Mouse (Mus musculus) right cerebral cortex, postnatal 14 days (tissue): ENCODE data around the gene Fuom.
A peak's percentile ranks its signal among the peaks of the same experiment; 100 is the strongest.

Source experiments
- DNase-seq: peaks from one replicate; pipeline ENCODE4 v3.0.0; 2022

Fuom gene

DNA sequence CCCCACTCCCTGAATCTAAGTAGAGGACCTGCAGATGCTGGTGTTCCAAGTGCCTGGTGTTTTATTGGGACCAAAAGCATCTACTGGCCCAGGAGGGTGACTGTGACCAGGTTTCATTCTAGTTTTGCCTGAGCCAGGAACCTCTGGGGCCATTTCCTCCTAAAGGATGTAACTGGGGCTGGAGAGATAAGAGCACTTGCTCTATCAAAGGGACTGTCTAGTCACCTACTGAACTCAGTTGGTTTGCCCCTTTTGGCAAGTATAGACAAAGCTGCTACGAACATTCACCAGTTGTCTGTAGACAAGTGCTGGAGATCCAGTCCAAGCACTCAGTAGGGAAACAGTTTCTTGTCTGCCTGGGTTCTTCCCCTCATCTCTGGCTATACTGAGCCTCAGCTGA is 3.8 kb downstream of the Fuom start:
- no peak for DNase-seq

DNA sequence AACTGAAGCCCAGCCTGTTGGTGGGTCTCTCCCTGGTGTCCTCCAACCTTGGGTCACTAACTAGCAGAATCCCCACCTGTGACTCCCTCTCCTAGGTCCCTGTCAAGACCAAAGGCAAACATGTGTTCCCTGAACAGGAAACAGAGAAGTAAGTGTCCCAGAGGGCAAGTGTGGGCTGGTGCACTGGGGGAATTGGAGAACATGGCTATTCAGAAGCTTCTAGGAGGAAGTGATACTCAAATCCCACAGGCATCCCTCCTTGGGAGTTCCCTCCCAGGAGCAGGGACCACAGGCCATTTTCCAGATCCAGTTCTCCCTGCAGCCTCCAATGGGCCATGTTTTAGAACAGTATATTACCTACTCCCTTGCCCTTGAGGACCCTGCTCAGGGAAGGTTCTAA is 6.2 kb downstream of the Fuom start:
- no peak for DNase-seq

DNA sequence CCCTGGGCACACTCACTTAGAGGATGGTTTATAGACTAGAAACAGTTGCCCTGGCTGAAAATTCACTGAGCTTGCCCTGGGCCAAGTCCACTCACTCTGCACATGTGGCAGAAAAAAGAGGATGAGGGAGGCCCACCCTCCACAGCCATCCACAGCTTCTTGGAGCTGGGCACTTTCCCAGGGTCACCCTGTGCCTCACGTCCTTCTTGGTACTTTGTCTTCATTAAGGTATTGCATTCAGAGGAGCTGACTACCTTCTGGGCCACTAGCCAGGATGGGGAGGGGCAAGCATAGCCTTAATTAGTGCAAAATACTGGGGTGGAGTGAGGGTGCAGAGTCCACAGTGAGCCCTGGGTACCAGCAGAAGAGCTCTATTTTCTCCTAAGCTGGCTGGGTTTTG is 6.7 kb downstream of the Fuom start:
- no peak for DNase-seq

DNA sequence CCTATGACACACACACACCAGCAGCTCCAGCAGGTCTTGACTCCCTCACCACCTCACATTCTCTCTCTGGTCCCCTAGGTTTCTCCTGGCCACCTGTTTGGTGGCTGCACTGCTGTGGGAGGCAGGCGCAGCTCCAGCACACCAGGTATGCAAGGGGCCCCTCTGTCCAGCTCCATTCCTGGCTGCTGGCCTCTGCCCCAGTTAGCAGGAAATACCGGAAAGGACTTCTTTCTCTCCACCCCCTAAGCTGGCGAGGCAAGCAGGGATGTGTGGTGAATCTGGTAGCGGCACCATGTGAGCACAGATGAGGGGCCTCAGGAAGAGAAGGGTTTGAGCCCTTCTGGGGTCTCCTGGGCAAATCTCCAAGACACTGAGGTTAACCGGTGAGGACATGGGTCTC is 7.3 kb downstream of the Fuom start:
- DNase-seq = no peak

DNA sequence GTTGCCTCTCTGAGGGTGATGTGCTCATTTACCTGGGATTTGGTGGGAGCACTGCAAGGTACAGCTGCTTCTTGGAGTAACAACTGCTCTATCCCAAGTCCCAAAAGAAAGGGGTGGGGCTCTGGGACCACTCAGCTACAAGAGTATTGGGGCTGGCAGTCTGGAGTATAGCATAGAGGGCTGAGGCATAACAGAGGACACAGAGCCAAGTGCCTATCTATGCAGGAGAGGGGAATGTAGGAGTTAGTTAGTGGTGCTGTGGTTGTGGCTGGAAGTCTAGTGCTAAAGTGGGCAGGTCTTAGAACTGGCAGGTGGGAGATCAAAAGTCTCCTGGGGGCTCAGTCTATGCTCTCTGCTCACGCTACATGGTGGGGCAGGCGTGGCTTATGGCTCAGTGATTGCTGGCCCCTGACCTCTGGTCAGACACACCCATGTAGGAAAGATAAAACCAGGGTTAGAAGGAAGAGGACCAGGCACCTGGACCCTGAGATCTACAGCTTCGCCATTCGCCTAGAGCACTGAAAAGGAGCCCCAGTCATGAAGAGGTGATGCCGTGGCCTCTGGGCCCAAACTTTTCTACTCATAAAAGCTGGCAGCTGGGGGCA is 9.2 kb downstream of the Fuom start, which contains the start of gene Prap1:
Prap1 (plus strand) TSS at position 472 of the 605 bp plus-strand sequence.
- no peak for DNase-seq

DNA sequence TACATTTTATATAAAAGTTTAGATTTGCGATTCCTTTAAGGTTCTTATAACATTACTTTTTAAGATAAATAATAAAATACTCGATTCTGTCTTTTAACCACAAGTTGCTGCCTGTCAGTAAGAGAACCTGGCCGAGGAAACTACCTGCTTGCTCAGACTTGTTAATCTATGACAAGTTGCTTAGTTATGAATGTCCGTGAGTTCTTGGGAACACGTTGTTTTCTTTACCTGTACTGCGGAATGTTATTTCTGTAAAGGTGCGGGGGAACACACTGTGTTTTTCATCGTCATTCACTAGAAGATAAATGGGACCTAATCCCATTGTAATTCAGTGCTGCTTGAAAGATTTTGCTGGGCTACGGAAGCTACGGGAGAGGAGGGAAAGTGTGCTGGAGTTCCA is 11.6 kb downstream of the Fuom start:
- DNase-seq = no peak

DNA sequence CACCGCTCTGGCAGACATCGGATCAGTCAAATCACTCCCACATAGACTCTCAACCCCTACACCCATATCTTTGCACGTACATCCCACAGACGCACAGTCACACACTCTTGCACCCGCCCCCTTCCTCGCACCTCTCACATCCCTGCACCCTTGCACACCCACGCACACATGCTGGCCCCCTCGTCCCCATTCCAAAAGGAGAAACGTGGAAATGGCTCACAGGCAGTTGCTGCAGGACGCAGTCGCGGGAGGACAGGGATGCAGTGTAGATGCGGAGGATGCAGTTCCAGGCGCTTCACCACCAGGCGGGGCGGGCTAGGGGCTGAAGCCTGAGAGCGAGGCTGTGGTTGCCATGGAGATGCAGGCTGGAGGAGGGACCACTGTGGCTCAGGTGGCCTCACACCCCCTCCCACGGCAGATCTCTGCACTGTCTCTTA is 20.0 kb downstream of the Fuom start, which contains the start of gene Caly:
Caly (minus strand) TSS at position 307 of the 437 bp plus-strand sequence.
- peak; percentile 92 for DNase-seq

DNA sequence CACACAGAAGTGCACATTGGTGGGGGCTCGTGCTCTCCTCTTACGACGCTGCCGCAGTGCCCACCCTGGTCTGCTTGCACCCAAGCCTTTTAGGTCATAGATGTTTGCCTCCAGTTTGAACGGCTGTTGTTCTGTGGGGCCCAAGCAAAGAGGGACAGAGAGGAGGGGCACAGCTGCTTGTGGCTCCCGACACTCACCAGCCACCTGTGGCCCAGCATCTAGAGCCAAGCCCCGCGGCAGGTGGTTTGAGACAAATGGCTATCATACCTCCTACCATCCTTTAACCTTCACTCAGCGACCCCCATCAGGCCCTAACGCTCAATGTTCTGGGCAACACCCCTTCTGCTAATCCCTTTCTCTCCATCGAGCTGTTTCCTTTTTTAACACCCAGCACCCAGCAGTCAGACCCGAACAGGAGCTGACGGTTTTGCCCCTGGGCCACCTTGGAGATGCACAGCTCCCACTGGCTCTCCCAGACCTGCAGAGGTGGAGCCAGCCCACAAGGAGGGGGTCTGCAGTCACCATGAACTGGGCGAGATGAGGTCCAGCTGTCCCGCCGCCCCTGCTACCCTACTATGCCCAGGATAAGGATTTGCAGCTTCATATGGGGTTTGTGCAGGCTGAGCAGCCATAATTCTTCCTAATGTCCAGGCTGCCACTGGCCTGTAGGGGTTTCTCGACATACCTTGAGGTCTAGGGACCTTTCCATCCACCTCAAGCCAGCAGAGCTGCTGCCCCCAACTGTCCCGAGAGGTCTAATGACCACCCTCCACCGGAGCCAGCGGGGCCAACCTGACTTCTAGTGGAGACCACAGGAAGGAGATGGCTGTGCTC is 20.6 kb downstream of the Fuom start:
- peak; percentile 48 for DNase-seq

DNA sequence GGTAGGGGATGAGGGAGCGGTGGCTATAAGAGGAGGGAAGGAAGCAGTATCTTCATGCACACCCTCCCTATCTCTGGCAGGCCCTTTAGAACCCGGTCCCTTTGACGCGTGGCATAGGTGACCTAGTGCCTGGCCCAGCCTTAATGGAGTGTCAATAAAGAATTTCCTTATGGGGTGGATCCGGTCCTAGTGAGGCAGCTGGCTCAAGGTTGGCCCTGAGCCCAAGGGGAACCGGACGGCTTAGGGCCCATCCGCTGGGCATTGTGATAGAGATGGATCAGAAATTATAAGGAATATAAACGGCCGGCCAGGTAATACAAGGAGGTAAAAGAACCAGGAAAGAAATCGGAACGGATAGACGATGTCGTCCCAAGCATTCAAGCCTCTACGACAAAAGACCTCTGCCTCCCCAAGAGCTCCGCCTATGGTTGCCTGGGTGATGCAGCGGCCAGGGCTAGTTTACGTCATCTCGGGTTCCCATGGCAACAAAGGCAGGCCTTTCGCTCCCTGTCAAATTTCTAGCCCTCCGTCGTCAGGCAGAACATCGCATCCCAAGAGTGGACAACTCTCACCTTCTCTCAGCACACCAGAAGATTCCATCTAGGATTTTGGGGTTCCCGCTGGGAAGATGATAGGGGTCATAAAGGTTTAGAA is 21.6 kb downstream of the Fuom start:
- peak; percentile 88 for DNase-seq

DNA sequence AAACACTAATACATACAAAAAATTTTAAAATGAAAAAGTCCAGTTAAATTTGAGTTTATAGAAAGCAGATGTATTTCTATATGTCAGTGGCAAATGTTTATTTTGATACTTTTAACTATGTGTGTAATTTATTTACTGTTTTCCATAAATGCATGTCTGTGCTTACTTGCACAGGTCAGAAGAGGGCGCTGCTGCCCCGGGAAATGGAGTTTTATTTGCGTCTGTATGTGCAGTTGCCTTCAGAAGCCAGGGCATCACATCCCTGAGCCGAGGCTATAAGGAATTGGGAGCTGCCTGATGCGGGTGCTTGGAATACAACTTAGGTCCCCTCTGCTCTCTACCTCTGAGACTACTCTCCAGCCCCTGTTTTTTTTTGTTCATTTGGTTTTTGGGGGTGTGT is 23.5 kb downstream of the Fuom start:
- DNase-seq = peak; percentile 78

DNA sequence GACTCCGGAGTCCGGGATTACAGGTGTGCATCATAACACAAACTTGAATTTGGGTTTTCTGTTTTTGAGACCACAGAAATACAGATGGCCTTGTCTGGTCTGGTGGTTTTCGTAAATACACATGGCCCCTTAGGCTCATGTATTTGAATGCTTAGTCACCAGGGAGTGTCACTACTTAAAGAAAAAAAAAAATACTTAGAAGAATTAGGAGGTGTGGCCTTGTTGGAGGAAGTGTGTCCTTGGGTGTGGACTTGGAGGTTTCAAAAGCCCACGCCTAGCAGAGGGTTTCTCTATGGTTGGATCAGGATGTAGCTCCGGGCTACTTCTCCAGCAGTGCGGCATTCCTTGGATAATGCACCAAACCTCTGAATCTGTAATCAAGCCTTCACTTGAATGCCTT is 24.5 kb downstream of the Fuom start:
- DNase-seq = no peak

DNA sequence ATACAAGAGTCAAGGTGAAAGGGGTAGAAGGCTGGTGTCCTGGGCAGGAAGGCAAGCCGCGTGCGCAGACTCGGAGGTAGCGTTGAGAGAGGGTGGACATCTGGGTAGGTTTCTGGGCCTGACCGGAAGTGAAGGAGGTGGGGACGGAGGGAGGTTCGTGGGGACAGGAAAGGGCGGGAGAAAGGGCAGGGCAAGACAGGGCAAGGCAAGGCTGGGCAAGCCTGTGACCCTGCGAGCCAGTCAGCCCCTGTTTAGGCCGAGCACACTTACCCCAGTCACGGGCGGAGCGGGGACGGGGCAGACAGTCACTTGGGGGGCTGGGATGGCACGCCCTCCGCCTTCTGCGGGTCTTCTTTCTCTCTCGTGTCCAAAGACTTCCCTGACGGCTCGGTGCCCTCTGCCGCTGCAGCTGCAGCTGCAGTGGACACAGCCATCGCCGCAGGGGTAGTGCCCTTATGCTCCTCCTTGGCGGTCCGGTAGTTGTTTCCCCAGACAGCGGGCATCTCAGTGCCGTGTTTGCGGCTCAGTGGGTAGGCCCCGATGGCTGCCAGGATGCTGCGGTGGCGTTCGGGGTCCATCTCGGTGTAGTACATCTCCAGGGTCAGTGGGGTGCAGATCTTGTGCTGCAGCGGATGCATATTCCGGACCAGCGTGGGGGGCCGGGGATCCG is 32.1 kb downstream of the Fuom start:
- no peak for DNase-seq

DNA sequence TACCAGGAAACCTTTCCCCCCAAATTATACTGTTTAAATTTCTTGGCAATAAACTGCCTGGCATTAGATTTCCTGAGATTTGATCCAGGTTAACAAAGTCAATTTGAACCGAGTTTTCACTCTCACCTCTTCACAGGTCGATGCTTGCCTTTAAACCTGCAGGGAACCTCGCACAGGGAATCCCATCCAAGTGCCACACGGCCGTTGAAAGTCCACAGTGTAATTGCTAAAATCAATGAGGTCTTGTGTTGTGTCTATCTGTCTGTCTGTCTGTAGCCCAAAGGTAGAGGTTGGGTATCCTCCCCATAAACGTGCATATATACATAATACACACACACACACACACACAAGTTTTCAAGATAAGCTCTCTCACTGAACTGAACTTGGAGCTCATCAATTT is 34.8 kb downstream of the Fuom start:
- no peak for DNase-seq

DNA sequence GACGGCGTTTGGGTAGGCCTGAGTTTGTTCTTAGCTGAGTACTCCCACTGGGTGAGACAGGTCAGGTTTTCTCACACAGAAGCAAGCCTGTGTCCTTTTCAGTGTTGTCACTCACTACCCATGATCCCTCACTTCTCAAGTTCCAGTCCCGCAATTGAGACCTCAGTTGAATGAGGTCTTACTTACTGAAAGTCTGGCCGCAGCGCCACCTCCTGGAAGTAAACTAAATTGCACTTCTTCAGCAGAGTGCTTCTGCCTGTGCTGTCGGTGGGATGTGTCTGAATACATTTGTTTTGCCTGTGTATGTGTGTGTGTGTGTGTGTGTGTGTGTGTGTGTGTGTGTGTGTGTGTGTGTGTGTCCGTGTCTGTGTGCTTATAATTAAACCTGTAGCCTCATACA is 39.1 kb downstream of the Fuom start:
- peak; percentile 85 for DNase-seq

DNA sequence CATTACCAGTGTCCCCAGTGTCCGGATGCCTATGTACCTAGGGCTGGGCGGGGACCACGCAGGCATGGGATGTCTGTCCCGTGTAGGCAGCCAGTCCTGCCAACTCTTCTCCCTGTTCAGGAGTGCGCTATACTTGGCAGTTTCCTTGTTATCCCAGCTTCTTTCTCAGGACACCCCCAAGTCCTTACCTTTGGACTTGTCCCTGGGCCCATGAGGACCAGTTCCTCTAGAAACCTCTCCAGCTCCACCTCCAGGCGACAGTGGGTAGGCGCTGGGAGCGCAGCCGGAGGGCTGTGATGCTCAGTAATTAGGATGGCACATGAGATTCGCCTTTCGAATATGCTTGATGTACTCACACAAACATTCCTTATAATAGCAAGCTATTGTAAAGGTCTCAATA is 39.9 kb downstream of the Fuom start:
- DNase-seq = no peak

DNA sequence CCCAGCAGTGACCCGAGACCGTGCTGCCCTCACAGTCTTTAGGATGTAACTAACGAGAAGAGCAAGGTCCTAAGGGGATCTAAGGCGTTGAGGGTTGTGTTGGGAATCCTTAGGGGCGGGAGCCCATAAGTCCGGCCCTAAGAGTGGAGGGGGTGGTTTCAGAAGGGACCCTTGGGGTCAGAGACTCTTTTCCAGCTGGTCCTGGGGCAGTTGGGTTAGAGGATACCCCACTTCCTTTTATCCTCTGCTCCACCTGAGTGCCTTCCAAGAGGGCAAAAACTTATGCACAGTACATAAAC is 40.5 kb downstream of the Fuom start:
- DNase-seq = no peak

DNA sequence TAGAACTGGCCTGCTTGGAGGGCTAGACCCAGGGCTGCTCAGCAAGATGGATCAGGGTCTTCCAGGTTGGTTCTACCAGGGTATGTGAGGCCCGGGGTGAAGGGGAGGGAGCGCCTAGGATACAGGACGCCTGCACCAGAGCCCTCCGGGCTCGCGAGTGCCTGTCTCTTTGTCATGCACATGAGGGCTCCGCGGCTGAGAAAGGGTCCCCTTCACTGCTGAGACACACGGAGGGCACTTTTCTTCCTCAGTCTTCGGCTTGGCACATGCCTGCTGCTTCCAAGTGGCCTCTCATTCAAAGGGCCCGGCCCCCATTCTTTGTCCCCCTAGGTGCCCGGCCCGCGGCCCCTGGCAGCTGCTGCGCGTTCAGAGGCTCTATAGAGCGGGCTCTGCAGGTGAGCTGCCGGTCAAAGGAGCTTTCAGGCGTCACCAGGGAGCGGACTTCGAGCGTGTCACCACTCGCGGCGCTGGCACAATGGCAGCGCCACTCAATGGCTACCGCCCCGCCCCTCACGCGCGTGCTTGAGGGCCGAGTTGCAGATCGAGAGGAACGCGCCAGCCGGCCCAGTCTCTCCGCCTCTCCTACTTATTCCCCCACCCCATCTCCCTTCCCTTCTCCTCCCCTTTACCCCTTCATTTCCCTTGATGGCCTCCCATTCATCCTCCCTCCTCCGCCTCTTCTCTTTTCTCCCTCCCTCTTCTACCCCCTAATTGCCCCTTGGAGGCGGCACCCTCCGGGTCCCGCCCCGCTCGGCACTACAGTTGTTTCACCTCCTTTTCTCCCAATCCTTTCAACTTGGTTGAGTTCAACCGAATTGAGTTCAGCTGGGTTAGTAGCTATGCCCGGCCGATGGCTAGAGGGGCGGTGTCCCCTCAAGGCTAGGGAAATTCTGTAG is 41.1 kb downstream of the Fuom start:
- no peak for DNase-seq

DNA sequence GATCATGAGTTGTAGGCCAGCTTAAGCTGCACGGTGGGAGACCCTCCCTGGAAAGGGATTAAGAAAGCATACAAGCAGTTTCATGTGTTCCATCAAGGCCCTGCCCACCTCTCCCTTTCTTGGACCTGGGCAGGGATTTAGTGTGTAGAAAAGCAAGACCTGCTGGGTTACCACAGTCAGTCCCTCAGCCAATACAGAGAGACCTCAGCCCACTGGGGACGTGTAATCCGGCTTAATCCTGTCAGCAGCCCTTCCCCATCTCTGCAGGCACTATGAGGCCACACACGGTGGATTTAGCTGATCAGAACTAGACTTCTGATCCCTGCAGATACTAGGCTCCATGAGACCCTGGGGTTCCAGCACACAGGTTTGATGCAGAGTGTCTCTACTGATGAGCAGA is 42.6 kb downstream of the Fuom start:
- no peak for DNase-seq

DNA sequence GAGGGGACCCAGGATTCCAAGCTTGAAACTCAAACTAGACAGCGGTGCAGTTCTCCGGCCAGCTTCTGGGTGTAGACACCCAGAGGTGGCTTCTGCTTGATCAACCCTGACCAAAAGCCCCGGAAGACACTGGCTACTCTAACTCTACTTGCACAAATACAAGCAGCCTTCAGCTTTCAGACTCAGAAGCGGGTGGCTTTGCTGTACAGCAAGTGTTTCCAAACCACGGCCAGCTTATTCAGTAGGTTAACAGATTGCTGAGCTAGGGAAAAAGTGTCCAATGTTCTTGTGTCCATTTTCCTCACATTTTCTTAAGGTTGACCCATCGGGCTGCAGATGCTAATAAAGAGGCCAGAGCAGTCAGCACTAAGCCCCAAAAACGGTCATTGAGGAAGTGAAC is 43.7 kb downstream of the Fuom start:
- DNase-seq = no peak

DNA sequence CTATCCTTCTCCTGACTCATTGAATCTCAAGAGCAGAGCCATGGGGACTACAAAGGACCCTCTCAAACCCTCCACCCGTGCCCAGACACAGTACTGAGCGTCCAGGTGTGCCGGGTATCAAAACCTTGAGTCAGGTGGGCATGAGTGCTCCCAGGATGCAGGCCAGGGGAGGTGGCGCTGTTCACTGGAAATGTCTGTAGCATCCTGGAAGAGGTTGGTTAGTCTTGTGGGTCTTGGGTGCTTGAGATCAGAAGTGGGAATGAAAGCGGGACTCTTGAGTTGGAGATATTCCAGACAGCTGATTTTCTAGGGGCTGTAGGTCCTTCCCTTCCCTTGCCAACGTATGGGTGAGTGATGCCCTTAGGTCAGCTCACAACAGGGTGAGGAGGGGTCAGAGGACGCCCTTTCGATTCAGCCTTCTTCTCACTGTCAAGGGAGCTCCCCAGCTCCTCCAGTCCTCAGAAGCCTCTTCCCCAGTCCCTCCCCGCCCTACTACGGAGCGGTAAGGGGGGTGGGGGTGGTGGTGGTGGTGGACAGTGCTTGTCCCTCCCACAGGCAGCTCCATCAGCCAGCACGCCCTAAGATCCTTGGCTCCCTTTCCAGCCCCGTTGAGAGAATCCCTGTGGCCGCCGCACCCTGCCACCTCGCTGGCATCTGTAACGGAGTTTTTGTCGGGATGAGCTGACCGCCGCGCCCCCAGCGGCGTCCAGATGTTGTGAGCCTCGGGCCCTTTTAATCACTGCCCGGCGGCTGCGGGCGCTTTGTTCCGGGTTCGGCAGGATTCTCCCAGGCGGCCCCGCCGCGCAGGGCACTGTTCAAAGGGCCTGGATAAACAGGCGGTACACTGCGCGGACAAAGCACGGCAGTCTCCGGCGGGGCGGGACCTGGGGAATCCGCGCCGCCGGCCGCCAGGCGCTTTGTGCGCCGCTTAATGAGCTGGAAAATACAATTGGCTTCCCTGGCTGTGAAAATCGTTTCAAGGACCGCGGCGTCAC is 44.5 kb downstream of the Fuom start:
- DNase-seq = no peak

DNA sequence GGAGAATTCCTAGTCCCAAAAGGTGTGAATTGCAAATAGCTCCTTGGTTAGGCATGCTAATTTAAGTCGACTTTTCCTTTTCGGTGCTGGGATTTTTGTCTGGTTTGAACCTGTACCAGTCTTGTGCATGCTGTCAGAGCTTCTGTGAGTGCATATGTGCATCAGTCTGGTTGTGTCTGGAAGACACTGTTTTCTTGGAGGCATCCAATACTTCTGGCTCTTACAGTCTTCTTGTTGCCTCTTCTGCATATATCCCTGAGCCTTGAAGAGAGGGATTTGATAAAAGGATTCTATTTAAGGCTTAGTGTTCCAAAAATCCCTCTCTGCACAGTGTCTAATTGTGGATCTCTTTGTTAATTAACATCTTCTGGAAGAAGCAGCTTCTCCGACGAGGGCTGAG is 48.1 kb downstream of the Fuom start:
- no peak for DNase-seq
